ENCODE assay signal across 22 mouse cellular contexts in genomic region chr8:34275977-34276660, GRCm38 (mm10).
DNase-seq lines count a peak whose midpoint lies in the region; ATAC-seq and TF ChIP-seq lines count a peak whose summit lies in the region.
"Had no signal": no experiment of that assay in that cellular context is flagged by ENCODE, and none has a peak within 500 bp of the region (broad histone marks: within the 10 kb centered on the region; RNA-seq: fewer than 3 reads in every experiment).

No protein-coding gene starts in this region.

- TF ChIP-seq POLR2A in cerebellum, adult 2 months (IDR thresholded peaks at IDR 0.05; ENCODE audit: borderline replicate concordance, insufficient read depth, low read length) = no peak

- H3K4me1 ChIP-seq in embryonic facial prominence, embryonic 14.5 days (ENCODE audit: control insufficient read depth, insufficient read depth, low read length) = 0 out of 2 replicates have a peak, but pooled peaks cover 9% of the 10 kb centered on the region
- no peaks in the 10 kb centered on the region for H3K4me1 ChIP-seq in embryonic facial prominence, embryonic 10.5 days
- no peaks in the 10 kb centered on the region for H3K4me1 ChIP-seq in cerebellum, adult 2 months (ENCODE audit: control insufficient read depth, insufficient read depth, low read length)
- H3K4me1 ChIP-seq: heart, embryonic 15.5 days; liver, embryonic 13.5 days; midbrain, embryonic 10.5 days; stomach, embryonic 15.5 days had no signal

- no peak overlapping the region for H3K4me2 ChIP-seq in embryonic facial prominence, embryonic 14.5 days (ENCODE audit: low read depth, low read length)
- H3K4me2 ChIP-seq: heart, embryonic 15.5 days; hindbrain, embryonic 14.5 days; liver, embryonic 13.5 days; stomach, embryonic 15.5 days had no signal

- H3K36me3 ChIP-seq in embryonic facial prominence, embryonic 14.5 days (ENCODE audit: control insufficient read depth, insufficient read depth, low read length) = no peaks in the 10 kb centered on the region
- H3K36me3 ChIP-seq in embryonic facial prominence, embryonic 10.5 days (replicated peaks) = no peaks in the 10 kb centered on the region
- H3K36me3 ChIP-seq in C2C12 (ENCODE audit: control insufficient read depth, insufficient read depth) = no peaks in the 10 kb centered on the region
- H3K36me3 ChIP-seq: heart, embryonic 15.5 days; liver, embryonic 13.5 days; midbrain, embryonic 10.5 days; stomach, embryonic 15.5 days had no signal

- TF ChIP-seq CTCF in C2C12 (IDR thresholded peaks at IDR 0.05; ENCODE audit: control insufficient read depth, insufficient read depth, insufficient read length) = no peak
- no peak for TF ChIP-seq CTCF in cerebellum, adult 2 months (IDR thresholded peaks at IDR 0.05; ENCODE audit: borderline replicate concordance, insufficient read depth, low read depth, low read length)

- H3ac ChIP-seq in C2C12 (ENCODE audit: control insufficient read depth, insufficient read length, low read depth) = no peak overlapping the region

- peak; percentile 5 for DNase-seq in embryonic facial prominence, embryonic 14.5 days (ENCODE audit: low spot score)
- no peak for DNase-seq in embryonic facial prominence, embryonic 10.5 days (ENCODE audit: low spot score)
- peak; percentile 72 for DNase-seq in adipocyte (ENCODE audit: low spot score)
- peak; percentile 39 for DNase-seq in induced T-regulatory cell, adult 2 months (ENCODE audit: low read depth)
- no peak for DNase-seq in gastrocnemius, postnatal 4 days (ENCODE audit: low spot score in 2 of 2)
- no peak for DNase-seq in kidney, postnatal 10 days
- DNase-seq in cerebellum, adult 2 months = no peak
- DNase-seq: B cell, adult 2 months; cerebellum, adult 9-10 months; gastrocnemius, postnatal 25 days; layer of hippocampus, adult 9-11 months; left cerebral cortex, postnatal 4 days; liver, embryonic 13.5 days; lung, postnatal 10 days; right cerebral cortex, postnatal 4 days; thymus, postnatal 36 days had no signal

- no peak overlapping the region for H3K4me3 ChIP-seq in embryonic facial prominence, embryonic 14.5 days (ENCODE audit: low read depth, low read length)
- H3K4me3 ChIP-seq in embryonic facial prominence, embryonic 10.5 days = no peak overlapping the region
- no peak overlapping the region for H3K4me3 ChIP-seq in C2C12 (ENCODE audit: insufficient read depth, poor library complexity, severe bottlenecking)
- no peak overlapping the region for H3K4me3 ChIP-seq in cerebellum, adult 2 months (replicated peaks; ENCODE audit: insufficient read depth, low read depth, low read length)
- H3K4me3 ChIP-seq: erythroblast, embryonic 14.5 days; heart, embryonic 15.5 days; liver, embryonic 13.5 days; midbrain, embryonic 10.5 days; stomach, embryonic 15.5 days had no signal

- no peaks in the 10 kb centered on the region for H3K27me3 ChIP-seq in embryonic facial prominence, embryonic 14.5 days (replicated peaks; ENCODE audit: control insufficient read depth, insufficient read depth, low read length)
- no peaks in the 10 kb centered on the region for H3K27me3 ChIP-seq in embryonic facial prominence, embryonic 10.5 days (replicated peaks; ENCODE audit: low read depth, poor library complexity, severe bottlenecking)
- H3K27me3 ChIP-seq in C2C12 (ENCODE audit: control insufficient read depth, insufficient read depth, insufficient read length) = no peaks in the 10 kb centered on the region
- H3K27me3 ChIP-seq in cerebellum, adult 2 months (ENCODE audit: control insufficient read depth, insufficient read depth, low read length) = no peaks in the 10 kb centered on the region
- H3K27me3 ChIP-seq: heart, embryonic 15.5 days; liver, embryonic 13.5 days; stomach, embryonic 15.5 days had no signal

- no peaks in the 10 kb centered on the region for H3K79me3 ChIP-seq in C2C12 (ENCODE audit: low read depth)

- H3K9ac ChIP-seq in embryonic facial prominence, embryonic 14.5 days (ENCODE audit: low read depth, low read length) = no peak overlapping the region
- H3K9ac ChIP-seq: heart, embryonic 15.5 days; hindbrain, embryonic 14.5 days; liver, embryonic 13.5 days; stomach, embryonic 15.5 days had no signal

- H3K79me2 ChIP-seq in C2C12 (ENCODE audit: control insufficient read depth, insufficient read depth) = no peaks in the 10 kb centered on the region

- no peak for ATAC-seq in embryonic facial prominence, embryonic 14.5 days (ENCODE audit: low read depth)

- WGBS in embryonic facial prominence, embryonic 14.5 days = 65% methylated on average over 7 of the region's 7 CpGs
- whole genome bisulfite sequencing in embryonic facial prominence, embryonic 10.5 days = 82% methylated on average over 7 of the region's 7 CpGs
- WGBS in cerebellum, adult 2 months = 77% methylated on average over 7 of the region's 7 CpGs

- H3K27ac ChIP-seq in embryonic facial prominence, embryonic 14.5 days (replicated peaks; ENCODE audit: low read depth, low read length) = no peak overlapping the region
- H3K27ac ChIP-seq in embryonic facial prominence, embryonic 10.5 days (replicated peaks) = no peak overlapping the region
- H3K27ac ChIP-seq in cerebellum, adult 2 months (ENCODE audit: insufficient read depth, low read length) = no peak overlapping the region
- H3K27ac ChIP-seq: heart, embryonic 15.5 days; hindbrain, embryonic 14.5 days; liver, embryonic 13.5 days; midbrain, embryonic 10.5 days; stomach, embryonic 15.5 days had no signal

- no peaks in the 10 kb centered on the region for H3K9me3 ChIP-seq in embryonic facial prominence, embryonic 14.5 days (ENCODE audit: control insufficient read depth, low read length)
- no peaks in the 10 kb centered on the region for H3K9me3 ChIP-seq in embryonic facial prominence, embryonic 10.5 days
- H3K9me3 ChIP-seq: heart, embryonic 15.5 days; liver, embryonic 13.5 days; midbrain, embryonic 10.5 days; stomach, embryonic 15.5 days had no signal

TF ChIP-seq in C2C12, 6 proteins besides CTCF, POLR2A, EP300 and RAD21:
- TF ChIP-seq MYOD1 (IDR thresholded peaks at IDR 0.05; ENCODE audit: control insufficient read depth, insufficient read length, low read depth) (no peak), FOSL1 (IDR thresholded peaks at IDR 0.05; ENCODE audit: insufficient read depth, low read length, poor library complexity, severe bottlenecking) (peak; percentile 47)

Comparison
In these comparisons a context has a peak if more than half of its experiments do, and no peak if none do; other contexts are left out.
1. DNase-seq: peak in embryonic facial prominence, embryonic 14.5 days (single experiment), adipocyte (single experiment) and induced T-regulatory cell, adult 2 months (single experiment); none in embryonic facial prominence, embryonic 10.5 days (single experiment), gastrocnemius, postnatal 4 days (0 of 2), kidney, postnatal 10 days (single experiment) and cerebellum, adult 2 months (0 of 2).